Mouse (Mus musculus) stomach, postnatal 0 days (tissue): ENCODE measurements around the gene Klk12.

Experiments used
- CTCF ChIP-seq: IDR thresholded peaks from 2 replicates; pipeline ENCODE4 v1.5.1; 2016; ENCODE audit warnings: antibody characterized with exemption, low read depth, mild to moderate bottlenecking, moderate library complexity
- EP300 ChIP-seq: optimal IDR thresholded peaks from 2 replicates; pipeline ENCODE3; 2016; ENCODE audit warnings: antibody characterized with exemption

DNA sequence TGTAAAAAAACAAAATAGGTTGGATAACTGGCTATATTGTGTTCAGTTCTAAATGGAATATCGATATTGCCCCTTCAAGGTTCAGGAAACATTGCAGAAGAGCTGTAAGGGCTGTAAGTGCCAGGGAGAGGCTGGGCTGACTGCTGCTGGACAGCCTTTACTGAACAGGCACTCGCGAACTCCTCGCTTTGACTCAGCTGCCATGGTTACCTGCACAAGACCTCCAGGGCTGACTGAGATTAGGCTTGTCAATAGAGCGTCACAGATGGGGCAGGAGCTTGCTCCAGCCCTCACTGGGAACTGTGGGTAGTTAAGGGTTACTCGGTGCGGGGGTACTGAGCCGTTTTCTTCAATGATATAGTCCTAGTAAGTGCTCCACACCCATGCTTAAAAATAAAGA, 2.2 kb upstream of the Klk12 start:
- no peak for TF ChIP-seq CTCF
- TF ChIP-seq EP300: no peak
